Mouse (Mus musculus): ENCODE measurements around the gene Wtap. TPM values are rescaled to one million over a fixed set of nuclear protein-coding genes. Genes with fewer than 3 reads are reported as not detected.
"Not testable (repeated sequence)": the region's sequence is repeated elsewhere in the genome, so short reads cannot be mapped to it uniquely, and the experiment has no call there.

The Wtap gene
- polyA plus RNA-seq, 1 experiment from 2014 or later: 148 TPM

GRCm38 (mm10) chr17:12959377-12959776 lies 34.6 kb downstream of the Wtap start:
- Histone ChIP-seq H3K9ac (peak overlapping the region; percentile 55; the same call in 1 of the 2 replicates), H3K4me3 (peak overlapping the region; percentile 31)
- WGBS: 18% methylated on average over 1 of the region's 2 CpGs

DNA sequence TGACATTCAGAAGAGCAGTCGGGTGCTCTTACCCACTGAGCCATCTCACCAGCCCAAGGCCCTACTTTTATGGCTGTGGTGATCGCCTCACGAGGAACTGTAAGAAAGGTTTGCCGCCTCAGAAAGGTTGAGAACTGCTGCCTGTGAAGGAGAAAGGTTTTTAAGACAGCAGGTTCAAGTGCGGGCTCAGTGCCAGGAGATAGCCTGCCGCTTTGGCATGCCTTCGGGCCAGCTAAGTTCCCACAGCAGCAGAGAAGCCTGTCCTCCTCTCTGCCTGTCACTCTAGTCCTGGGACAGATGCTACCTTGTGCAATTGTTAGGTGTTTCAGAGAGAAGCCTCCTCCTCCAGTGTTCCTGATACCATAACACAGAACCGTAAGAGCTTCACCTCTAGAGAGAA lies 37.3 kb downstream of the Wtap start:
- Histone ChIP-seq H3K4me3 (no peak overlapping the region), H3K9ac (no peak overlapping the region), H3K36me3 (peaks cover 42% of the 10 kb centered on the region), H3K27ac (replicated peaks) (no peak overlapping the region), H3K9me3 (no peaks in the 10 kb centered on the region), H3K4me2 (no peak overlapping the region), H3K4me1 (replicated peaks) (peaks cover 32% of the 10 kb centered on the region), H3K27me3 (no peaks in the 10 kb centered on the region)
- ATAC-seq (ENCODE audit: low read depth): no peak
- WGBS: 91% methylated on average over 8 of the region's 8 CpGs

More at GRCm38 (mm10) chr17:12959377-12959776, 34.6 kb downstream of the Wtap start:
- not testable (repeated sequence) for H3K9me3 ChIP-seq; ATAC-seq (ENCODE audit: low read depth); H3K27me3 ChIP-seq; H3K27ac ChIP-seq (replicated peaks)
- H3K4me2 ChIP-seq: peak overlapping the region; percentile 55
- H3K4me1 ChIP-seq (replicated peaks): peaks cover 32% of the 10 kb centered on the region
- peaks cover 20% of the 10 kb centered on the region for H3K36me3 ChIP-seq

DNA sequence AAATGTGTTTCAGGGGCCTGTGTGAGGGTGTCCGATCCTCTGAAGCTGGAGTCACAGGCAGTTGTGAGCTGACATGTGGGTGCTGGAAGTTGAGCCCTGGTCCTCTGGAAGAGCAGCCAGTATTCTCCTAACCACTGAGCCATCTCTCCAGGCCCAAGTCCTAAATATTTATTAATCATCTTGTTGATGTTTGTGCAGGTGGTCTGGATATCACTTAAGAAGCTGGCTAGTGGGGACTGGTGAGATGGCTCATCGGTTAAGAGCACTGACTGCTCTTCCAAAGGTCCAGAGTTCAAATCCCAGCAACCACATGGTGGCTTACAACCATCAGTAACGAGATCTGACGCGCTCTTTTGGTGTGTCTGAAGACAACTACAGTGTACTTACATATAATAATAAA lies 44.3 kb downstream of the Wtap start:
- H3K36me3 ChIP-seq: peaks cover 79% of the 10 kb centered on the region
- WGBS: 93% methylated on average over 5 of the region's 5 CpGs

DNA sequence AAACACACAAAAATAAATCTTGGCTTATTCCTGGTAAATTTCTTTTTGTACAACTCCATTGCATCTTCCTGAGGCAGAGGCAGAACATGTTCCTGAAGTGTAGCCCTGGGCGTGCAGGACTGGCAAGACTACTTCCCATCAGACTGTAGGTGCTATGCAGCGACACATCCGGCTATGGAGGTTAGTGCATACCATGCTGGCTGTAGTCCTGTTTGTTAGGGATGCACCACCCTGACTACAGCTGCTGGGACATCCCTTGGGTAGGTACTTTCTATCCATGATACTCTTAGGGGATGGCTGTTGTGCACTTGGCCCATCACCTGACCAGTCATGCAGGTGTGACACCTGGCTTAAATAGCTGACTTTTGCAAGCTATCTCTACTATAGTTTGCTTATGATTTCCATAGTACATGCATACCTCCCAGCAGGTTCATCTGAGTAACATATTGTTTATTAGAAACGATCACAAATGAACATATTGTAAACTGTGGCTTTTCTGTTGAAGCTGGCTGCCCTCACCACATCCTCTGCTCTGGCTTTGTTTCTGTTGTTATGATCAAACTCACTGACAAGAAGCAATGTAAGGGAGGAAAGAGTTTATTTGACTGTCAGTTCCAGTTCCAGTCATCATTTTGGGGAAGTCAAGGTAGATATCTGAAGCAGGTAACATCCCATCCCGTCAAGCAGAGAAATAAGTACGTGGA lies 51.4 kb downstream of the Wtap start:
- H3K4me3 ChIP-seq: no peak overlapping the region
- WGBS: 92% methylated on average over 6 of the region's 6 CpGs
- H3K27ac ChIP-seq (replicated peaks): no peak overlapping the region
- no peak overlapping the region for H3K4me2 ChIP-seq
- H3K36me3 ChIP-seq: peaks cover 50% of the 10 kb centered on the region
- no peaks in the 10 kb centered on the region for H3K9me3 ChIP-seq
- no peak for ATAC-seq (ENCODE audit: low read depth)
- H3K9ac ChIP-seq: no peak overlapping the region
- no peaks in the 10 kb centered on the region for H3K27me3 ChIP-seq
- H3K4me1 ChIP-seq (replicated peaks): peaks cover 8% of the 10 kb centered on the region; the same call in 1 of the 2 replicates

More for the DNA sequence above, 44.3 kb downstream of the Wtap start:
- H3K4me3 ChIP-seq: no peak overlapping the region
- H3K27ac ChIP-seq (replicated peaks): no peak overlapping the region
- no peak overlapping the region for H3K4me2 ChIP-seq
- H3K9me3 ChIP-seq: no peaks in the 10 kb centered on the region
- H3K4me1 ChIP-seq (replicated peaks): no peaks in the 10 kb centered on the region
- H3K9ac ChIP-seq: no peak overlapping the region
- no peaks in the 10 kb centered on the region for H3K27me3 ChIP-seq
- ATAC-seq (ENCODE audit: low read depth): no peak

- Histone ChIP-seq H3K27me3 (no peaks in the 10 kb centered on the region), H3K4me2 (no peak overlapping the region), H3K4me3 (no peak overlapping the region), H3K9ac (no peak overlapping the region), H3K4me1 (replicated peaks) (peaks cover 8% of the 10 kb centered on the region; the same call in 1 of the 2 replicates), H3K36me3 (peaks cover 44% of the 10 kb centered on the region), H3K27ac (replicated peaks) (no peak overlapping the region), H3K9me3 (no peaks in the 10 kb centered on the region)
- WGBS: 78% methylated on average over 8 of the region's 8 CpGs
- no peak for ATAC-seq (ENCODE audit: low read depth)
Measured at GRCm38 (mm10) chr17:12941543-12942260, 52.3 kb downstream of the Wtap start.

DNA sequence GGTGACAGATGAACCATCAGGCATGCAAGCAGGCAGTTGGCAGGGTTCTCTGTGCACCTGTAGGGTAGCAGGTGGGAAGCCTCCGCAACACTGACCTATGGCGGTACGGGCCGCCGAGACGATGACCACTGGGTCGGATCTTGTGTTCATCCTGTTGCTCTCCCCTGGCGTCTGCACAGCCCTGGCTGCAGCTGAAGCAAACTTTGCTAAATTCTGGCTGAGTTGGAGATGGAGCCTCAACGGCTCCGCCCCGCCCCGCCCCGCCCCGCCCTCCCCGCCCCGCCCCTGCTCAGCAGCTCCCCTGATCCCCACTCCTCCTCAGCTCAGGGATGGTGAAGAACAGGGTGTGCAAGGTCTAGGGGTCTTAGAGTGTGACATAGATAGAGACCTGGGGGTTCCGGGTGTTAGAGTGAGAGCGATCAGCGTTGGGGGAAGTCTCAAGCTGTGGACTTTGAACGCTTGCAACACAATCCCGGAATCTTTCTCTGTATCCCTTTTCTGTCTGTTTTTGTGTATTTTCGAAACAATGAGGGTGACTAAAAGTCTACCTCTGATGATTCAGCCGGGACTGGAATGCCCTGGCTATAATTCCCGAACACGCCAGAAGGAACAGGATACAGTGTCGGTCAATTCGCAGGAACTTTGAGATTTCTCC lies 53.7 kb downstream of the Wtap start, which contains the start of gene Acat3:
TSS of gene Acat3 (minus strand) at position 450 of the 655 bp plus-strand sequence.
- H3K27me3 ChIP-seq: no peaks in the 10 kb centered on the region
- peaks cover 8% of the 10 kb centered on the region; the same call in 1 of the 2 replicates for H3K4me1 ChIP-seq (replicated peaks)
- no peaks in the 10 kb centered on the region for H3K9me3 ChIP-seq
- H3K9ac ChIP-seq: peak within 1 kb of the TSS; percentile 43
- H3K36me3 ChIP-seq: peaks cover 31% of the 10 kb centered on the region
- H3K27ac ChIP-seq (replicated peaks): no peak within 1 kb of the TSS
- peak within 1 kb of the TSS; percentile 49 for H3K4me2 ChIP-seq
- 0 out of 2 replicates have a peak, but pooled peaks have one; percentile 54 for ATAC-seq (ENCODE audit: low read depth)
- 15% methylated on average over 27 of the region's 27 CpGs for WGBS
- peak within 1 kb of the TSS; percentile 21 for H3K4me3 ChIP-seq

- not testable (repeated sequence) for H3K27me3 ChIP-seq; H3K4me1 ChIP-seq (replicated peaks); H3K9me3 ChIP-seq; H3K27ac ChIP-seq (replicated peaks)
- 47% methylated on average over 5 of the region's 12 CpGs for WGBS
- H3K4me2 ChIP-seq: peak overlapping the region; percentile 49
- ATAC-seq (ENCODE audit: low read depth): peak; percentile 62; the same call in 1 of the 2 replicates
- 0 out of 2 replicates have a peak overlapping the region, but pooled peaks have one; percentile 43 for H3K9ac ChIP-seq
- H3K4me3 ChIP-seq: peak overlapping the region; percentile 21; the same call in 1 of the 2 replicates
- H3K36me3 ChIP-seq: peaks cover 24% of the 10 kb centered on the region
Measured at GRCm38 (mm10) chr17:12939377-12940148, 54.4 kb downstream of the Wtap start.

DNA sequence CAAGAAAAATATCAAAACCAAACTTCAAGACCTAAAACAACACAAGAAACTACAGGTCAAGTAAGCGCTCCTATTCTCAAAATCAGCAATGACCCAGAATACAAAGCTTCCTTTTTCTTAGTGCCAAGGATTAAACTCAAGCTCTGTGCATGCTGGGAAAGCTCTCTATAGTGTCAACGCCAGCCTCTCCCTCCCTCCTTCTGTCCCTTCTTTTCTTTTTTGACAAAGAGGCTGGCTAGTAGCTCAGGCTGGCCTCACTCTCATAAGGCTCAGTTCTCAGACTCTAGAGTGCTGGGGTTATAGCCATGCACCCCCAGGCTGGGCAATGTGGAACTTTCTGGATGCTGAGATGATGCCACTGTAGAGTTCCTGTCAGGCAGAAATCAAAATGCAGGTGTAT lies 55.9 kb downstream of the Wtap start:
- Histone ChIP-seq H3K36me3 (peaks cover 11% of the 10 kb centered on the region), H3K9me3 (no peaks in the 10 kb centered on the region), H3K9ac (no peak overlapping the region), H3K4me3 (no peak overlapping the region), H3K27me3 (no peaks in the 10 kb centered on the region), H3K27ac (replicated peaks) (no peak overlapping the region), H3K4me1 (replicated peaks) (peaks cover 8% of the 10 kb centered on the region; the same call in 1 of the 2 replicates), H3K4me2 (no peak overlapping the region)
- 44% methylated on average over 2 of the region's 2 CpGs for WGBS
- ATAC-seq (ENCODE audit: low read depth): no peak

DNA sequence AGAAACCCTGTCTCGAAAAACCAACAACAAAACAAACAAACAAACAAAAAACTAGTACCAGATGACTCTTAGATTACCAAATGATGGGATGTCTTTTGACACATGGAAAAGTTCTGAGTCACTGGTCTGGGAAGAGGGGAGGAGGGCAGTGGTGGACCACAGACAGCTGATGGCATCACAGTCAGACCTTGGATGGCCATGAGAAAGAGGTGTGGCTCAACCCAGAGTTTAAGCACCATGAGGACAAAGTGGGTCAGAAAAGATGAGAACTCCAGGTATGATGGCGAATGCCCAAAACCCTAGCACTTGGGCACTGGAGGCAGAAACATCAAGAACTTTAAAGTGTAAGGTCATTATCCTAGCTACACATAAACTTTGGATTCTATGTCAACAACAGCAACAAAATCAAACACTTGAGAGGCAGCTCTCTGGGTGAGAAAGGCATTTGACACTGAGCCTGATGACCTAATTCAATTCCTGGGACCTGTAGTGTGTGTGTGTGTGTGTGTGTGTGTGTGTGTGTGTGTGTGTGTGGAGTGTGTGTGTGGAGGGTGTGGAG lies 56.5 kb downstream of the Wtap start:
- no peak overlapping the region for H3K4me3 ChIP-seq
- H3K4me1 ChIP-seq (replicated peaks): peaks cover 8% of the 10 kb centered on the region; the same call in 1 of the 2 replicates
- H3K9me3 ChIP-seq: no peaks in the 10 kb centered on the region
- no peak for ATAC-seq (ENCODE audit: low read depth)
- H3K9ac ChIP-seq: no peak overlapping the region
- no peak overlapping the region for H3K27ac ChIP-seq (replicated peaks)
- WGBS: 84% methylated on average over 2 of the region's 2 CpGs
- H3K27me3 ChIP-seq: no peaks in the 10 kb centered on the region
- H3K4me2 ChIP-seq: no peak overlapping the region
- peaks cover 5% of the 10 kb centered on the region for H3K36me3 ChIP-seq

DNA sequence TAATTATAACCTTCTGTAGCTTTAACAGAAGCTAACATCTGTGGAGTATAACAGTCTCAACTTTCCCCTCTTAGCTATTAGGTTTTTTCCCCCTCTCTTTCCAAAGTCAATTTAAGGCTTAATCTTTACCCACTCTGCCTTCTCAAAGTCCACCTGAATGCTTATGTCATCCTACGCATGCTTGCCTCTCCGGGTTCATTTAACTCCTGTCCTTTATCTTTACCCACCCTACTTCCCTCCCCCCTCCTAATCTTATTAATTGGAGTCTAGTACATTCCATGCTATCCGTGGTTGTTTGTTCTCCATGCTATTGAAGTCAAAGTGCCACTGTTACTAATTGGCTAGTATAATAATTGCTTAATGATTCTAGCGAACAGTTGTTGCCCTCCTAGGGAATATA lies 58.2 kb downstream of the Wtap start:
- no peak overlapping the region for H3K4me2 ChIP-seq
- no peaks in the 10 kb centered on the region for H3K27me3 ChIP-seq
- no peak overlapping the region for H3K4me3 ChIP-seq
- no peak for ATAC-seq (ENCODE audit: low read depth)
- H3K4me1 ChIP-seq (replicated peaks): peaks cover 8% of the 10 kb centered on the region; the same call in 1 of the 2 replicates
- H3K36me3 ChIP-seq: no peaks in the 10 kb centered on the region
- no peak overlapping the region for H3K27ac ChIP-seq (replicated peaks)
- no peaks in the 10 kb centered on the region for H3K9me3 ChIP-seq
- H3K9ac ChIP-seq: no peak overlapping the region
- 67% methylated on average over 4 of the region's 4 CpGs for WGBS

- H3K4me2 ChIP-seq; H3K9ac ChIP-seq; H3K4me1 ChIP-seq (replicated peaks); H3K27me3 ChIP-seq; H3K9me3 ChIP-seq; H3K4me3 ChIP-seq; H3K36me3 ChIP-seq; ATAC-seq (ENCODE audit: low read depth); H3K27ac ChIP-seq (replicated peaks): not testable (repeated sequence)
- 89% methylated on average over 5 of the region's 5 CpGs for WGBS
Measured at GRCm38 (mm10) chr17:12931576-12931975, 62.4 kb downstream of the Wtap start.
